8 mouse cellular contexts compared by ENCODE assay signal in the genomic region with DNA sequence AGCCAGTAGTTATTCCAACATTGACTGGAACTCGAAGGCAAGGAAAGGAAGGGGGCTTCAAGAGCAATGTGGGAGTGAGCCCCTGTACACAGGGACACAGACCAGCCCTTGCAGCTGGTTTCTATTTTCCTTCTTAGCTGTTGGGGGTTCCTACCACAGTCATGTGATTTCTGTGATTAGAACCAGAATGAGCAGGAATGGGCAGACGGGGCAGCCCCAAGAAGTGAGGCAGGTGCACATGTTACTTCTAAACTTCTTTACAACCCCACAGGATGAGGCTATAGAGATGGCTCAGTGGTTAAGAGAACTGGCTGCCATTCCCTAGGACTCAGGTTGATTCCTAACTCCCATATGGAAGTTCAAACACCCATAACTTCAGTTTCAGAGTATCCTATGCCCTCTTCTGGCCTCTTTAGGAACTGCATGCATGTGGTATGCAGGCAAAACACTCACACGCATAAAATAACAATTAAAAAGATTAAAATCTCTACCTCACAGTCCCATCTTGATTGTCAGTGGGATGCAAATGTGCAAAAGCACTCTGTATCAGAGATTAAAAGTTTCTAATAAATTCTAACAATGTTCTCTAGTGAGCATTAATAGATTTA.
DNase-seq lines count a peak whose midpoint lies in the region; ATAC-seq and TF ChIP-seq lines count a peak whose summit lies in the region.
"Had no signal": no experiment of that assay in that cellular context is flagged by ENCODE, and none has a peak within 500 bp of the region (broad histone marks: within the 10 kb centered on the region; RNA-seq: fewer than 3 reads in every experiment).

No protein-coding gene starts in this region.

- peak; percentile 84 to 95 for TF ChIP-seq CTCF in CH12.LX (conservative IDR thresholded peaks at IDR 0.05 in 1 of 2, IDR thresholded peaks at IDR 0.05 in 1 of 2; ENCODE audit: low read depth in 2 of 2, low read length in 2 of 2)
- TF ChIP-seq CTCF in Patski (IDR thresholded peaks at IDR 0.05): peak; percentile 60

- no peak for TF ChIP-seq POLR2A in CH12.LX (IDR thresholded peaks at IDR 0.05; ENCODE audit: low read depth, low read length)

- H3K79me2 ChIP-seq in CH12.LX (replicated peaks; ENCODE audit: control insufficient read depth, extremely low read depth, insufficient read depth, poor library complexity, severe bottlenecking): no peaks in the 10 kb centered on the region

- POLR2A ChIA-PET in Patski (lab: Charles Lee): no interaction called here

- CTCF ChIA-PET in Patski (lab: Charles Lee): no interaction called here

- no peaks in the 10 kb centered on the region for H3K9me3 ChIP-seq in kidney, embryonic 14.5 days (ENCODE audit: control insufficient read depth, low read length)
- no peaks in the 10 kb centered on the region for H3K9me3 ChIP-seq in CH12.LX (replicated peaks; ENCODE audit: low read length)
- H3K9me3 ChIP-seq: heart, embryonic 13.5 days had no signal

- no peak overlapping the region for H3K4me3 ChIP-seq in kidney, embryonic 14.5 days (ENCODE audit: low read length)
- no peak overlapping the region for H3K4me3 ChIP-seq in CH12.LX (replicated peaks in 1 of 3; ENCODE audit: low read depth in 2 of 3, low read length in 2 of 3, poor library complexity in 1 of 3)
- H3K4me3 ChIP-seq: heart, embryonic 13.5 days had no signal

- TF ChIP-seq RAD21 in CH12.LX (IDR thresholded peaks at IDR 0.05; ENCODE audit: low read depth, low read length): peak; percentile 76

- no peaks in the 10 kb centered on the region for H3K27me3 ChIP-seq in kidney, embryonic 14.5 days (ENCODE audit: control insufficient read depth, insufficient read depth, low read length)
- H3K27me3 ChIP-seq in CH12.LX (replicated peaks) (no peaks in the 10 kb centered on the region), Patski (no peaks in the 10 kb centered on the region)

- no peaks in the 10 kb centered on the region for H3K36me3 ChIP-seq in kidney, embryonic 14.5 days (ENCODE audit: control insufficient read depth, insufficient read depth, low read length)
- no peaks in the 10 kb centered on the region for H3K36me3 ChIP-seq in CH12.LX (replicated peaks in 1 of 2; ENCODE audit: control insufficient read depth in 1 of 2, insufficient read depth in 1 of 2, low read length in 1 of 2)
- H3K36me3 ChIP-seq: heart, embryonic 13.5 days had no signal

- no peaks in the 10 kb centered on the region for H3K4me1 ChIP-seq in kidney, embryonic 14.5 days (ENCODE audit: control insufficient read depth, insufficient read depth, low read length)
- peaks cover 3 to 12% of the 10 kb centered on the region in 2 experiments for H3K4me1 ChIP-seq in CH12.LX (ENCODE audit: control insufficient read depth in 1 of 2, insufficient read depth in 2 of 2)
- H3K4me1 ChIP-seq: heart, embryonic 13.5 days had no signal

- H3K4me2 ChIP-seq in kidney, embryonic 14.5 days (replicated peaks; ENCODE audit: low read depth, low read length): no peak overlapping the region
- no peak overlapping the region for H3K4me2 ChIP-seq in CH12.LX (ENCODE audit: insufficient read depth, low read depth, poor library complexity, severe bottlenecking)
- H3K4me2 ChIP-seq: heart, embryonic 13.5 days had no signal

- ATAC-seq in kidney, embryonic 14.5 days (ENCODE audit: low FRiP score, low TSS enrichment): no peak
- no peak for ATAC-seq in Patski

- no peak overlapping the region for H3K9ac ChIP-seq in kidney, embryonic 14.5 days (ENCODE audit: low read depth, low read length)
- no peak overlapping the region for H3K9ac ChIP-seq in CH12.LX (ENCODE audit: insufficient read depth, low read depth)
- H3K9ac ChIP-seq: heart, embryonic 13.5 days had no signal

- dilution Hi-C loops in CH12.LX (cut with MboI; ENCODE audit: extremely low pct_ligation_motif_present, extremely low pct_unique_long_range_greater_than_20kb, low sequenced_read_pairs): no loop called here

- peak; percentile 26 for DNase-seq in kidney, postnatal 10 days
- DNase-seq in CH12.LX (ENCODE audit: extremely low read depth): peak; percentile 55
- DNase-seq in Patski (ENCODE audit: low read depth, low spot score): no peak
- peak; percentile 14 to 44 for DNase-seq in natural killer cell, adult 2 months (ENCODE audit: low spot score in 2 of 2)
- no peak for DNase-seq in left cerebral cortex, postnatal 25 days (ENCODE audit: low spot score in 2 of 2)
- no peak for DNase-seq in Muller cell, postnatal 12 days (ENCODE audit: inconsistent ontology term)

- no peak overlapping the region for H3K27ac ChIP-seq in kidney, embryonic 14.5 days (ENCODE audit: low read depth, low read length)
- H3K27ac ChIP-seq in CH12.LX (ENCODE audit: insufficient read depth, low read depth): no peak overlapping the region
- H3K27ac ChIP-seq: heart, embryonic 13.5 days had no signal

- no peak for TF ChIP-seq EP300 in CH12.LX (IDR thresholded peaks at IDR 0.05; ENCODE audit: low read length)

- intact Hi-C loops in left cerebral cortex, postnatal 25 days (cut with DNase I): no loop called here

- WGBS in kidney, embryonic 14.5 days: 79% methylated on average over 3 of the region's 3 CpGs

- in situ Hi-C loops in CH12.LX (cut with MboI; ENCODE audit: low pct_ligation_motif_present, low pct_unique_long_range_greater_than_20kb, low sequenced_read_pairs) (loop anchor here (10.0 kb wide), 2 partner anchors 137 to 457 kb away; a partner anchor contains a TSS), Patski (cut with MboI; ENCODE audit: low pct_unique_long_range_greater_than_20kb) (no loop called here)

TF ChIP-seq in CH12.LX, 34 proteins besides CTCF, POLR2A, EP300 and RAD21:
- TF ChIP-seq MYC (IDR thresholded peaks at IDR 0.05; ENCODE audit: low read depth, low read length) (0 out of 2 replicates have a peak, but pooled peaks have one; percentile 50), MAFK (IDR thresholded peaks at IDR 0.05; ENCODE audit: insufficient replicate concordance, low read length) (no peak), RCOR1 (conservative IDR thresholded peaks at IDR 0.05; ENCODE audit: low read depth, low read length) (no peak), CHD1 (IDR thresholded peaks at IDR 0.05; ENCODE audit: low read depth, low read length) (no peak), ZC3H11A (IDR thresholded peaks at IDR 0.05; ENCODE audit: low read depth, low read length) (peak; percentile 15; the same call in 1 of the 2 replicates), SMC3 (IDR thresholded peaks at IDR 0.05; ENCODE audit: low read depth, low read length) (peak; percentile 90), IRF4 (IDR thresholded peaks at IDR 0.05; ENCODE audit: low read depth, low read length) (0 out of 2 replicates have a peak, but pooled peaks have one; percentile 15), TBP (conservative IDR thresholded peaks at IDR 0.05; ENCODE audit: low read depth, low read length) (0 out of 2 replicates have a peak, but pooled peaks have one; percentile 50), MXI1 (IDR thresholded peaks at IDR 0.05; ENCODE audit: low read depth, low read length) (no peak), BHLHE40 (IDR thresholded peaks at IDR 0.05; ENCODE audit: low read depth, low read length) (peak; percentile 36), NELFE (IDR thresholded peaks at IDR 0.05; ENCODE audit: low read depth, low read length) (no peak), HCFC1 (IDR thresholded peaks at IDR 0.05; ENCODE audit: low read depth, low read length) (no peak), USF2 (conservative IDR thresholded peaks at IDR 0.05; ENCODE audit: low read depth, low read length) (no peak)
TF ChIP-seq in CH12.LX: peak in this region for 6.

Comparison
In these comparisons a context has a peak if more than half of its experiments do, and no peak if none do; other contexts are left out.
1. DNase-seq: peak in kidney, postnatal 10 days (single experiment), CH12.LX (single experiment) and natural killer cell, adult 2 months (2 of 2); none in Patski (single experiment), left cerebral cortex, postnatal 25 days (0 of 2) and Muller cell, postnatal 12 days (single experiment).